Mouse (Mus musculus): ENCODE results near the gene Olfr1097.

Olfr1097 gene

GRCm38 (mm10) chr2:86892116-86892515 is at the start of gene Olfr1097:
Olfr1097 (minus strand) TSS chr2:86892216.
- no peak for DNase-seq (ENCODE audit: low spot score in 2 of 2)

- no peak for DNase-seq (ENCODE audit: low spot score in 2 of 2)
Measured at GRCm38 (mm10) chr2:86926557-86926956, 34.5 kb upstream of the Olfr1097 start.

GRCm38 (mm10) chr2:86924445-86924844 is 32.4 kb upstream of the Olfr1097 start, which contains the start of gene Olfr1098:
Olfr1098 (minus strand) TSS chr2:86924545.
- DNase-seq (ENCODE audit: low spot score in 2 of 2), result no peak

- DNase-seq (ENCODE audit: low spot score in 2 of 2), result no peak
Measured at GRCm38 (mm10) chr2:86905647-86906046, 13.6 kb upstream of the Olfr1097 start.

- no peak for DNase-seq (ENCODE audit: low spot score in 2 of 2)
Measured at GRCm38 (mm10) chr2:86874702-86875101, 17.3 kb downstream of the Olfr1097 start, which contains the start of gene Gm13723. Gm13723 (minus strand) TSS chr2:86874802.

- DNase-seq (ENCODE audit: low spot score in 2 of 2), result no peak
Measured at GRCm38 (mm10) chr2:86851596-86851995, 40.4 kb downstream of the Olfr1097 start, which contains the start of gene Olfr1095. Olfr1095 (minus strand) TSS chr2:86851696.

Data from spleen, postnatal 36 days (tissue).